Mouse (Mus musculus): ENCODE results near the gene Hist1h2ad.
"Not testable (repeated sequence)": the region's sequence is repeated elsewhere in the genome, so short reads cannot be mapped to it uniquely, and the experiment has no call there.

- TF ChIP-seq CTCF (IDR thresholded peaks at IDR 0.05; ENCODE audit: borderline replicate concordance, insufficient read depth, low read depth, low read length); POLR2A (IDR thresholded peaks at IDR 0.05; ENCODE audit: borderline replicate concordance, insufficient read depth, low read length): not testable (repeated sequence)
These were observed 477 bp downstream of the Hist1h2ad start for GRCm38 (mm10) chr13:23574546-23575170.

All from cerebellum, adult 2 months (tissue).